8 mouse cellular contexts compared by ENCODE assay signal in the genomic region with DNA sequence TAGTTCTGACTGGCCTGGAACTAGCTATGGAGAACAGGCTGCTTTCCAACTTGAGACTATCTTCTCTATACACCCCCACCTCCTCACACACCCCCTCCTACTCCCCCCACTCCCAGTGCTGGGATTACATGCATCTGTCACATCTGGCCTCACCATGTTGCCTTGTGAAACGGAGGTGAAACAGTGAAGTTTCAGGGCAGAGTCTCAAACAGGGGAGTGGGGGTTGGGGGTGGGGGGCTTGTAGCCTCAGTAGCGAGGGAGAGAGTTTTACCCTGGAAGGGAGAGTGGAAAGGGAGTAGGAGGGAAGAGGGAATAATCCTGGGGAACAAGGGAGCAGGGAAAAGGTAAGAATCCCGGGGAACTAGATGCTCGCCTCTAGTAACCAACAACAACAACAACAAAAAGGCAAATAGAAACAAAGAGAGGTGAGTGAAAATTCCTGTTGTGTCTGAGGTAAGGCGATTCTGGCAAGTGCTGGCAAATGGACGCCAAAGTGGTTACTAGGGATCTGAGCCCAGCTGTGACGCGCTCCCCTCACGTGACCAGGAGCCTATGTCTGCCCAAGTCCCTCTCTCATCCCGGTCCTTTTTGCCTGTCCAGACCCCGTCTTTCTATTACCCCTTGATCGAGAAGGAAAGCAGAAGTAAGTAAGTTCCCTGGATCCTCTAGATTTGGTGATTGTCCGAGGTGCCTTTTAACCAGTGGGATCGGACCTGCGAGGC. TPM values are rescaled to one million over a fixed set of nuclear protein-coding genes. Genes with fewer than 3 reads are reported as not detected.
DNase-seq lines count a peak whose midpoint lies in the region; ATAC-seq and TF ChIP-seq lines count a peak whose summit lies in the region.

A gene (plus strand): TSS at position 537 of the 722 bp plus-strand sequence.

- no peaks in the 10 kb centered on the region for H3K9me3 ChIP-seq in embryonic facial prominence, embryonic 13.5 days
- no peaks in the 10 kb centered on the region for H3K9me3 ChIP-seq in limb, embryonic 13.5 days
- H3K9me3 ChIP-seq in midbrain, embryonic 13.5 days: no peaks in the 10 kb centered on the region
- H3K9me3 ChIP-seq in stomach, embryonic 14.5 days (ENCODE audit: control insufficient read depth, low read depth, low read length): no peaks in the 10 kb centered on the region

- TF ChIP-seq CTCF in spleen, adult 2 months (IDR thresholded peaks at IDR 0.05; ENCODE audit: extremely low read depth, insufficient read depth, insufficient read length, insufficient replicate concordance): no peak
- TF ChIP-seq CTCF in heart, adult 2 months (IDR thresholded peaks at IDR 0.05): no peak

- intact Hi-C loops in heart, adult 2 months (cut with DNase I): no loop called here

- peak within 1 kb of the TSS; percentile 59 for H3K4me2 ChIP-seq in embryonic facial prominence, embryonic 13.5 days
- peak within 1 kb of the TSS; percentile 63 for H3K4me2 ChIP-seq in limb, embryonic 13.5 days (replicated peaks)
- H3K4me2 ChIP-seq in midbrain, embryonic 13.5 days (replicated peaks): peak within 1 kb of the TSS; percentile 62
- peak within 1 kb of the TSS; percentile 47 for H3K4me2 ChIP-seq in stomach, embryonic 14.5 days (replicated peaks; ENCODE audit: low read depth, low read length)

- TF ChIP-seq POLR2A in spleen, adult 2 months (IDR thresholded peaks at IDR 0.05; ENCODE audit: low read depth, low read length): no peak
- peak; percentile 51 for TF ChIP-seq POLR2A in heart, adult 2 months (IDR thresholded peaks at IDR 0.05; ENCODE audit: insufficient read depth, low read depth, low read length)

- peak; percentile 89 for ATAC-seq in embryonic facial prominence, embryonic 13.5 days (ENCODE audit: insufficient number of reproducible peaks, insufficient read depth, low FRiP score, low TSS enrichment, low read depth)
- ATAC-seq in limb, embryonic 13.5 days (ENCODE audit: low FRiP score, low read depth): peak; percentile 93
- peak; percentile 94 for ATAC-seq in midbrain, embryonic 13.5 days
- peak; percentile 89; the same call in 1 of the 2 replicates for ATAC-seq in stomach, embryonic 14.5 days (ENCODE audit: insufficient number of reproducible peaks, insufficient read depth, low FRiP score, low read depth)

- TF ChIP-seq EP300 in heart, adult 2 months (IDR thresholded peaks at IDR 0.05; ENCODE audit: insufficient read depth, low read depth, low read length): no peak

- no peak for DNase-seq in spleen, adult 2 months (ENCODE audit: low read depth in 1 of 2, low spot score in 2 of 2)
- no peak for DNase-seq in spleen, postnatal 14 days (ENCODE audit: low spot score in 2 of 2)
- peak; percentile 67 for DNase-seq in heart, adult 2 months
- DNase-seq in kidney, adult 9 months: peak; percentile 60

- 32% methylated on average over 15 of the region's 15 CpGs for WGBS in spleen, adult 2 months
- 21% methylated on average over 15 of the region's 15 CpGs for WGBS in embryonic facial prominence, embryonic 13.5 days
- 15% methylated on average over 15 of the region's 15 CpGs for whole genome bisulfite sequencing in heart, adult 2 months
- 14% methylated on average over 15 of the region's 15 CpGs for WGBS in limb, embryonic 13.5 days
- WGBS in midbrain, embryonic 13.5 days: 19% methylated on average over 15 of the region's 15 CpGs
- WGBS in stomach, embryonic 14.5 days: 33% methylated on average over 15 of the region's 15 CpGs

- no peaks in the 10 kb centered on the region for H3K4me1 ChIP-seq in spleen, adult 2 months (ENCODE audit: control insufficient read depth, insufficient read depth, insufficient read length)
- H3K4me1 ChIP-seq in embryonic facial prominence, embryonic 13.5 days: no peaks in the 10 kb centered on the region
- H3K4me1 ChIP-seq in heart, adult 2 months (ENCODE audit: control insufficient read depth, insufficient read depth, low read length): no peaks in the 10 kb centered on the region
- H3K4me1 ChIP-seq in limb, embryonic 13.5 days: no peaks in the 10 kb centered on the region
- H3K4me1 ChIP-seq in midbrain, embryonic 13.5 days (replicated peaks): peaks cover 5% of the 10 kb centered on the region; the same call in 1 of the 2 replicates
- no peaks in the 10 kb centered on the region for H3K4me1 ChIP-seq in stomach, embryonic 14.5 days (ENCODE audit: control insufficient read depth, insufficient read depth, low read length)

- no peaks in the 10 kb centered on the region for H3K79me2 ChIP-seq in heart, adult 2 months (replicated peaks; ENCODE audit: control insufficient read depth, insufficient read depth, low read length)

- H3K9ac ChIP-seq in embryonic facial prominence, embryonic 13.5 days: peak within 1 kb of the TSS; percentile 80
- peak within 1 kb of the TSS; percentile 62 for H3K9ac ChIP-seq in heart, adult 2 months (ENCODE audit: low read depth, low read length)
- peak within 1 kb of the TSS; percentile 70 for H3K9ac ChIP-seq in limb, embryonic 13.5 days
- peak within 1 kb of the TSS; percentile 76 for H3K9ac ChIP-seq in midbrain, embryonic 13.5 days (replicated peaks)
- peak within 1 kb of the TSS; percentile 48; the same call in 1 of the 2 replicates for H3K9ac ChIP-seq in stomach, embryonic 14.5 days (replicated peaks; ENCODE audit: low read depth, low read length)

- peak within 1 kb of the TSS; percentile 60 for H3K4me3 ChIP-seq in spleen, adult 2 months (ENCODE audit: extremely low read depth, insufficient read depth, insufficient read length)
- peak within 1 kb of the TSS; percentile 51 for H3K4me3 ChIP-seq in embryonic facial prominence, embryonic 13.5 days
- peak within 1 kb of the TSS; percentile 55 for H3K4me3 ChIP-seq in heart, adult 2 months
- peak within 1 kb of the TSS; percentile 53 for H3K4me3 ChIP-seq in limb, embryonic 13.5 days
- peak within 1 kb of the TSS; percentile 52 for H3K4me3 ChIP-seq in midbrain, embryonic 13.5 days (replicated peaks)
- peak within 1 kb of the TSS; percentile 43 for H3K4me3 ChIP-seq in stomach, embryonic 14.5 days (ENCODE audit: low read depth, low read length)

- no peak within 1 kb of the TSS for H3K27ac ChIP-seq in spleen, adult 2 months (ENCODE audit: insufficient read depth, low read length)
- peak within 1 kb of the TSS; percentile 91 for H3K27ac ChIP-seq in embryonic facial prominence, embryonic 13.5 days
- peak within 1 kb of the TSS; percentile 61 for H3K27ac ChIP-seq in heart, adult 2 months
- peak within 1 kb of the TSS; percentile 79 for H3K27ac ChIP-seq in limb, embryonic 13.5 days
- H3K27ac ChIP-seq in midbrain, embryonic 13.5 days: peak within 1 kb of the TSS; percentile 93
- H3K27ac ChIP-seq in stomach, embryonic 14.5 days (ENCODE audit: low read length): peak within 1 kb of the TSS; percentile 81

- H3K27me3 ChIP-seq in spleen, adult 2 months (ENCODE audit: control insufficient read depth, insufficient read depth, low read length): no peaks in the 10 kb centered on the region
- H3K27me3 ChIP-seq in embryonic facial prominence, embryonic 13.5 days: peaks cover 18% of the 10 kb centered on the region; the same call in 1 of the 2 replicates
- no peaks in the 10 kb centered on the region for H3K27me3 ChIP-seq in heart, adult 2 months (ENCODE audit: control insufficient read depth, insufficient read depth, low read length)
- H3K27me3 ChIP-seq in limb, embryonic 13.5 days: peaks cover 7% of the 10 kb centered on the region; the same call in 1 of the 2 replicates
- H3K27me3 ChIP-seq in midbrain, embryonic 13.5 days: no peaks in the 10 kb centered on the region
- no peaks in the 10 kb centered on the region for H3K27me3 ChIP-seq in stomach, embryonic 14.5 days (ENCODE audit: control insufficient read depth, insufficient read depth, low read length)

- H3K36me3 ChIP-seq in spleen, adult 2 months (ENCODE audit: control insufficient read depth, insufficient read depth, low read length): no peaks in the 10 kb centered on the region
- H3K36me3 ChIP-seq in embryonic facial prominence, embryonic 13.5 days: no peaks in the 10 kb centered on the region
- no peaks in the 10 kb centered on the region for H3K36me3 ChIP-seq in heart, adult 2 months (ENCODE audit: control insufficient read depth, insufficient read depth, low read length)
- H3K36me3 ChIP-seq in limb, embryonic 13.5 days: no peaks in the 10 kb centered on the region
- H3K36me3 ChIP-seq in midbrain, embryonic 13.5 days: no peaks in the 10 kb centered on the region
- no peaks in the 10 kb centered on the region for H3K36me3 ChIP-seq in stomach, embryonic 14.5 days (ENCODE audit: control insufficient read depth, insufficient read depth, low read length)

RNA-seq across cellular contexts. Expression of the gene that starts here (rescaled TPM):
- polyA plus RNA-seq in spleen, adult 2 months (2012; rRNA removed): 0.16 and 0.25 TPM in 2 replicates
- 11.9 and 13.2 TPM in 2 replicates for polyA plus RNA-seq in embryonic facial prominence, embryonic 13.5 days (2015; fragmentation: Nextera tagmentation; extraction: Ambion mirVana)
- 1 to 10 TPM; 4.8 TPM for total RNA-seq in heart, adult 2 months (2021)
- polyA plus RNA-seq in heart, adult 2 months (2012; rRNA removed): 2.0 and 3.2 TPM in 2 replicates
- 13.8 and 14.9 TPM in 2 replicates for polyA plus RNA-seq in limb, embryonic 13.5 days (2015; fragmentation: Nextera tagmentation; extraction: Ambion mirVana)
- polyA plus RNA-seq in midbrain, embryonic 13.5 days (2015; fragmentation: Nextera tagmentation; extraction: Ambion mirVana): 18.6 and 20.0 TPM in 2 replicates
- polyA plus RNA-seq in stomach, embryonic 14.5 days (2014; fragmentation: Nextera tagmentation; extraction: Ambion mirVana): 10.4 and 11.1 TPM in 2 replicates

Comparison
In these comparisons a context has a peak if more than half of its experiments do, and no peak if none do; other contexts are left out.
1. DNase-seq: peak in heart, adult 2 months (2 of 2) and kidney, adult 9 months (single experiment); none in spleen, adult 2 months (0 of 2) and spleen, postnatal 14 days (0 of 2).
2. Peak in every context shown above with its lines, with median percentiles within 50 percentile points of each other: H3K4me3 ChIP-seq, ATAC-seq, H3K4me2 ChIP-seq and H3K9ac ChIP-seq.